ENCODE assay signal across 8 mouse cellular contexts in the genomic region with DNA sequence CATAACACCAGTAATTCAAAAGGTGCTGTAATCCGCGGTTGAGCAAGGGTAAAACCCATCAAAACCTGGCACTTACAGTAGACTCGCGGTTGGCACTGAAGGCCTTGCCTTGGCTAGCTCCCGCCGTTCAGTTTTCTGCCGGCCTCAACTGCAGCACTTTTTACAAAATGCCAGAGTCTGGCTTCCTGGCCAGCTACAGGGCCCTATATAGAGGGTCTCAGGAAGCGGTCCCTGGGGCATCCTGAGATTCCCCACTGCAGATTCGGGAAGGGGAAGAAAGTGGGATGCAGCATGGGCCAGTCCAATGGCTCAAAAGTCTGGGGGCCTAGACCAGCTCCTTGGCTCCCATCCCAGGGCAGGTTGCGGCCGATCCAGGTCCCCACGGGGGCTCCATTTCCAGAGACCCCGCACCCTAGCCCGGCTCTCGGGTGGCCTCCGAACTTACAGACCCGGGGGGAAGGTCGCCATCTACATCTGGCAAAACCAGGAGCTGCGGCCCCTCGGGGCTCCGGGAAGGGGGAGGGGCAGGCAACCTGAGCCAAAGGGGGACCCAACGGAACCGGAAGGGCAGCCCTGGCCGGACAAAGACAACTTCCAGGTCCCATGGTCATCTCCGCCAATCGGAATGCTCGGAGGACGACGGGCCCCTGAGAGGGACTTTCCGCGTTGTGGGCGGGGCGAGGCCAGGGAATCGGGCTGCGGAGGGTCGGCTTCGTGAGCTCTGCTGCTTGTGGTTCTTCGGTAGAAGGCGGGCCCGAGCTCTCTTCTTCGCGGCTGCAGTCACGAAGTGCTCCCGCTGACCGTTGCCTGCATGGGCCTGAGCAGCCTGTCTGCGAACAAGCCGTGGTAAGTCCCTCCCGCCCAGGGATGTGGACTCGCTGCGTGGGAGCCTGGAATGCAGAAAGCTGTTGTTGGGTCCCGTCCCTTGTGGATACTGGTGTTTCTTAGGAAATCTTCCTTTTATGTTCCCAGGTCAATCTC. TPM values are rescaled to one million over a fixed set of nuclear protein-coding genes. Genes with fewer than 3 reads are reported as not detected.
DNase-seq lines count a peak whose midpoint lies in the region; ATAC-seq and TF ChIP-seq lines count a peak whose summit lies in the region.

A gene (minus strand): TSS at position 525 of the 981 bp plus-strand sequence.
A gene (minus strand): TSS at position 561 of the 981 bp plus-strand sequence.
A gene (plus strand): TSS at position 669 of the 981 bp plus-strand sequence.

- intact Hi-C loops in heart, postnatal 36 days (cut with DNase I) = no loop called here

- peak; percentile 96 for DNase-seq in MEL (ENCODE audit: low read depth, low spot score)
- peak; percentile 96 for DNase-seq in cerebellum, adult 18-20 months
- peak; percentile 95 for DNase-seq in heart, postnatal 36 days
- DNase-seq in layer of hippocampus, adult 2 months (ENCODE audit: low spot score in 2 of 2) = peak; percentile 95 to 96
- DNase-seq in lung, adult 2 months = peak; percentile 96
- peak; percentile 98 for DNase-seq in testis, postnatal 10 days (ENCODE audit: low spot score)

- peak within 1 kb of the TSS; percentile 94 for H3K4me2 ChIP-seq in forebrain, embryonic 16.5 days (ENCODE audit: low read length)
- peak within 1 kb of the TSS; percentile 63 for H3K4me2 ChIP-seq in neural tube, embryonic 15.5 days

- peak in 1 of 2 experiments; percentile 23; a peak in 1 of 4 replicates for TF ChIP-seq EP300 in MEL (IDR thresholded peaks at IDR 0.05; ENCODE audit: low read depth in 1 of 2, low read length in 2 of 2)

- no peaks in the 10 kb centered on the region for H3K9me3 ChIP-seq in MEL (replicated peaks; ENCODE audit: insufficient read depth, low read length)
- H3K9me3 ChIP-seq in forebrain, embryonic 16.5 days (ENCODE audit: control insufficient read depth, low read length) = no peaks in the 10 kb centered on the region
- H3K9me3 ChIP-seq in neural tube, embryonic 15.5 days (replicated peaks) = no peaks in the 10 kb centered on the region

- no peaks in the 10 kb centered on the region for H3K27me3 ChIP-seq in MEL (ENCODE audit: control insufficient read depth in 1 of 2, insufficient read depth in 2 of 2, low read length in 2 of 2)
- H3K27me3 ChIP-seq in forebrain, embryonic 16.5 days (replicated peaks; ENCODE audit: control insufficient read depth, insufficient read depth, low read length) = no peaks in the 10 kb centered on the region
- no peaks in the 10 kb centered on the region for H3K27me3 ChIP-seq in neural tube, embryonic 15.5 days (replicated peaks)

- peak within 1 kb of the TSS; percentile 96 to 99 for H3K4me3 ChIP-seq in MEL (ENCODE audit: control insufficient read depth in 1 of 2, insufficient read depth in 1 of 2, low read depth in 2 of 2, low read length in 2 of 2)
- peak within 1 kb of the TSS; percentile 96 for H3K4me3 ChIP-seq in forebrain, embryonic 16.5 days (replicated peaks; ENCODE audit: low read length)
- H3K4me3 ChIP-seq in layer of hippocampus, adult 2 months = peak within 1 kb of the TSS; percentile 94
- H3K4me3 ChIP-seq in lung, adult 2 months (replicated peaks; ENCODE audit: extremely low read depth, low read depth, low read length) = peak within 1 kb of the TSS; percentile 79
- peak within 1 kb of the TSS; percentile 95 for H3K4me3 ChIP-seq in neural tube, embryonic 15.5 days (replicated peaks)

- TF ChIP-seq POLR2A in MEL (IDR thresholded peaks at IDR 0.05; ENCODE audit: control insufficient read depth in 1 of 2, insufficient read depth in 1 of 2, low read depth in 1 of 2, low read length in 2 of 2, poor library complexity in 1 of 2) = peak; percentile 70 to 74; a peak in 3 of 4 replicates
- TF ChIP-seq POLR2A in lung, adult 2 months (IDR thresholded peaks at IDR 0.05; ENCODE audit: borderline replicate concordance, extremely low read depth, low read depth, low read length) = peak; percentile 87

- TF ChIP-seq RAD21 in MEL (IDR thresholded peaks at IDR 0.05; ENCODE audit: low read depth, low read length) = no peak

- H3K27ac ChIP-seq in MEL (ENCODE audit: control insufficient read depth, low read depth, low read length) = peak within 1 kb of the TSS; percentile 75
- H3K27ac ChIP-seq in forebrain, embryonic 16.5 days (ENCODE audit: low read length) = peak within 1 kb of the TSS; percentile 73
- H3K27ac ChIP-seq in layer of hippocampus, adult 2 months = peak within 1 kb of the TSS; percentile 92
- peak within 1 kb of the TSS; percentile 89 for H3K27ac ChIP-seq in neural tube, embryonic 15.5 days (replicated peaks)

- peaks cover 31% of the 10 kb centered on the region for H3K79me2 ChIP-seq in MEL (ENCODE audit: control insufficient read depth, insufficient read depth, low read length, poor library complexity)

- no peak for TF ChIP-seq CTCF in MEL (IDR thresholded peaks at IDR 0.05 in 2 of 3, conservative IDR thresholded peaks at IDR 0.05 in 1 of 3; ENCODE audit: control insufficient read depth in 1 of 3, insufficient read depth in 1 of 3, low read depth in 2 of 3, low read length in 3 of 3, poor library complexity in 1 of 3, severe bottlenecking in 1 of 3)
- TF ChIP-seq CTCF in layer of hippocampus, adult 2 months (conservative IDR thresholded peaks at IDR 0.05) = no peak
- no peak for TF ChIP-seq CTCF in lung, adult 2 months (IDR thresholded peaks at IDR 0.05; ENCODE audit: insufficient read depth, low read length)

- peak; percentile 98 for ATAC-seq in forebrain, embryonic 16.5 days
- peak; percentile 98 for ATAC-seq in neural tube, embryonic 15.5 days (ENCODE audit: low FRiP score)

- H3K36me3 ChIP-seq in MEL (ENCODE audit: control insufficient read depth in 1 of 2, insufficient read depth in 2 of 2, low read length in 2 of 2) = peaks cover 0 to 31% of the 10 kb centered on the region in 2 experiments; a peak in 3 of 4 replicates
- H3K36me3 ChIP-seq in forebrain, embryonic 16.5 days (ENCODE audit: control insufficient read depth, insufficient read depth) = no peaks in the 10 kb centered on the region
- H3K36me3 ChIP-seq in neural tube, embryonic 15.5 days = no peaks in the 10 kb centered on the region

- under 1% methylated on average over 51 of the region's 51 CpGs for WGBS in forebrain, embryonic 16.5 days
- WGBS in lung, adult 2 months = under 1% methylated on average over 51 of the region's 51 CpGs
- 0% methylated on average over 51 of the region's 51 CpGs for WGBS in neural tube, embryonic 15.5 days

- H3K4me1 ChIP-seq in MEL (ENCODE audit: control insufficient read depth in 1 of 2, insufficient read depth in 2 of 2, low read length in 2 of 2) = peaks cover 6 to 17% of the 10 kb centered on the region in 2 experiments; a peak in 3 of 4 replicates
- H3K4me1 ChIP-seq in forebrain, embryonic 16.5 days (replicated peaks; ENCODE audit: control insufficient read depth, insufficient read depth, low read length) = peaks cover 11% of the 10 kb centered on the region
- no peaks in the 10 kb centered on the region for H3K4me1 ChIP-seq in lung, adult 2 months (ENCODE audit: control insufficient read depth, insufficient read depth, low read length)
- H3K4me1 ChIP-seq in neural tube, embryonic 15.5 days = peaks cover 29% of the 10 kb centered on the region

- H3K9ac ChIP-seq in MEL (ENCODE audit: control insufficient read depth, low read depth, low read length, poor library complexity, severe bottlenecking) = peak within 1 kb of the TSS; percentile 99
- H3K9ac ChIP-seq in forebrain, embryonic 16.5 days (replicated peaks; ENCODE audit: low read depth, low read length) = peak within 1 kb of the TSS; percentile 86
- peak within 1 kb of the TSS; percentile 92 for H3K9ac ChIP-seq in neural tube, embryonic 15.5 days (replicated peaks)

TF ChIP-seq in MEL, 35 proteins besides CTCF, POLR2A, EP300 and RAD21 (continues in another document):
- TF ChIP-seq MEF2A (IDR thresholded peaks at IDR 0.05; ENCODE audit: extremely low read depth, insufficient replicate concordance, low read depth, low read length, poor library complexity, severe bottlenecking) = peak; percentile 66; the same call in 1 of the 2 replicates
- TF ChIP-seq TBP (IDR thresholded peaks at IDR 0.05; ENCODE audit: low read depth, low read length) = peak; percentile 67
- TF ChIP-seq KAT2A (conservative IDR thresholded peaks at IDR 0.05; ENCODE audit: low read depth, low read length) = peak; percentile 94
- no peak for TF ChIP-seq POLR2AphosphoS5 (IDR thresholded peaks at IDR 0.05; ENCODE audit: borderline replicate concordance, low read depth, low read length)
- TF ChIP-seq MAFK (IDR thresholded peaks at IDR 0.05; ENCODE audit: borderline replicate concordance, low read depth, low read length) = no peak
- TF ChIP-seq MYC (IDR thresholded peaks at IDR 0.05; ENCODE audit: low read depth, low read length) = peak; percentile 10; the same call in 1 of the 2 replicates
- TF ChIP-seq ELF1 (IDR thresholded peaks at IDR 0.05; ENCODE audit: low read depth, low read length) = peak; percentile 90

RNA-seq across cellular contexts. Expression of the first gene that starts in this region (rescaled TPM):
- 4.6 and 5.0 TPM in 2 replicates for total RNA-seq in MEL (2012; rRNA removed)
- 1 to 10 TPM in 1 of 2 experiments, not detected in 1; 4.2 TPM for polyA plus RNA-seq in MEL (2012; ENCODE audit: insufficient read depth in 1 of 2, insufficient read length in 2 of 2, low read depth in 1 of 2, low replicate concordance in 2 of 2, missing spikeins in 1 of 2)
- polyA plus RNA-seq in forebrain, embryonic 16.5 days (2015; fragmentation: Nextera tagmentation; extraction: Ambion mirVana) = 8.9 and 9.2 TPM in 2 replicates
- 1 to 10 TPM; 3.8 to 5.1 TPM for total RNA-seq in heart, postnatal 36 days (2021)
- total RNA-seq in layer of hippocampus, adult 2 months (2021) = 10 to 100 TPM in 1 of 2 experiments, 1 to 10 TPM in 1; 9.7 to 11.9 TPM
- polyA plus RNA-seq in lung, adult 2 months (2012; rRNA removed) = 1.8 and 2.8 TPM in 2 replicates
- 6.7 and 7.1 TPM in 2 replicates for polyA plus RNA-seq in neural tube, embryonic 15.5 days (2015; fragmentation: Nextera tagmentation; extraction: Ambion mirVana)

RNA-seq across cellular contexts. Expression of the second gene that starts in this region (rescaled TPM):
- total RNA-seq in MEL (2012; rRNA removed) = 7.4 and 8.7 TPM in 2 replicates
- 1 to 10 TPM in 1 of 2 experiments, not detected in 1; 5.3 TPM for polyA plus RNA-seq in MEL (2012; ENCODE audit: insufficient read depth in 1 of 2, insufficient read length in 2 of 2, low read depth in 1 of 2, low replicate concordance in 2 of 2, missing spikeins in 1 of 2)
- 24.2 and 25.1 TPM in 2 replicates for polyA plus RNA-seq in forebrain, embryonic 16.5 days (2015; fragmentation: Nextera tagmentation; extraction: Ambion mirVana)
- 1 to 10 TPM; 4.2 TPM for total RNA-seq in heart, postnatal 36 days (2021)
- total RNA-seq in layer of hippocampus, adult 2 months (2021) = 10 to 100 TPM; 15.2 to 15.6 TPM
- polyA plus RNA-seq in lung, adult 2 months (2012; rRNA removed) = 1.7 and 2.4 TPM in 2 replicates
- polyA plus RNA-seq in neural tube, embryonic 15.5 days (2015; fragmentation: Nextera tagmentation; extraction: Ambion mirVana) = 12.4 and 14.0 TPM in 2 replicates

RNA-seq across cellular contexts. Expression of the third gene that starts in this region (rescaled TPM):
- 10.5 and 12.6 TPM in 2 replicates for total RNA-seq in MEL (2012; rRNA removed)
- 10 to 100 TPM; 12.9 to 49.8 TPM for polyA plus RNA-seq in MEL (2012; ENCODE audit: insufficient read depth in 1 of 2, insufficient read length in 2 of 2, low read depth in 1 of 2, low replicate concordance in 2 of 2, missing spikeins in 1 of 2)
- 63.2 and 65.3 TPM in 2 replicates for polyA plus RNA-seq in forebrain, embryonic 16.5 days (2015; fragmentation: Nextera tagmentation; extraction: Ambion mirVana)
- total RNA-seq in heart, postnatal 36 days (2021) = 10 to 100 TPM; 44.8 to 45.0 TPM
- 10 to 100 TPM; 92.7 to 99.2 TPM for total RNA-seq in layer of hippocampus, adult 2 months (2021)
- polyA plus RNA-seq in lung, adult 2 months (2012; rRNA removed) = 8.6 and 13.9 TPM in 2 replicates
- polyA plus RNA-seq in neural tube, embryonic 15.5 days (2015; fragmentation: Nextera tagmentation; extraction: Ambion mirVana) = 49.4 and 51.1 TPM in 2 replicates

Comparison
In these comparisons a context has a peak if more than half of its experiments do, and no peak if none do; other contexts are left out.
1. Peak in every context shown above with its lines: DNase-seq, ATAC-seq, H3K4me3 ChIP-seq and H3K27ac ChIP-seq.